Mouse (Mus musculus) urinary bladder, adult 2 months (tissue): ENCODE data around the gene Prkcb. TPM values are rescaled to one million over a fixed set of nuclear protein-coding genes. Genes with fewer than 3 reads are reported as not detected.

ENCODE experiments used
- DNase-seq: peaks from one replicate; pipeline ENCODE4 v3.0.0; 2022; ENCODE audit warnings: low spot score
- polyA plus RNA-seq: library from polyadenylated mRNA; depleted of rRNA; stranded (reverse); fragments of >200 nt; gene quantifications from 2 replicates; pipeline ENCODE4 v1.2.3, GENCODE M21; 2012

Prkcb gene
- polyA plus RNA-seq, 1 experiment: 121 TPM

GRCm38 (mm10) chr7:122404571-122405393 lies 116.2 kb downstream of the Prkcb start:
- DNase-seq: no peak

DNA sequence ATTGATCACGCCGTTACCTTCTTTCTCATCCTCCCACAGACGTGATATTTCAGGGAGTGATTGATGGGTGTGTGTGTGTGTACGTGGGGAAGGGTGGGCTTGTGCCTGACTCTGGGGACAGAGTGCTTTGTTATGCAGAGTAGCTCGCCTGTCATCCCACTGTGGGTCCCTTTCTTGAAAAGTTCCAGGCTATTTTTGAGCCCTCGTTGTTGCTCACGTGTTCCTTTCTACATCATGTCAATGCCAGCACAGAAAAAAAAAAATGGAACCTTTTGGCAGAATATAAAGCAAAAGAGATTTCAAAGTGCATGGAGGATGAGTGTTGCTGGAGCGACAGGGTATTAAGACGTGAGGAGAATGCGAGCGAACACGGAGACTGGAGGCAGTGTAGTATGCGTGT lies 118.1 kb downstream of the Prkcb start:
- DNase-seq: no peak

- DNase-seq: no peak
Observed at GRCm38 (mm10) chr7:122409945-122410344, 121.4 kb downstream of the Prkcb start.

DNA sequence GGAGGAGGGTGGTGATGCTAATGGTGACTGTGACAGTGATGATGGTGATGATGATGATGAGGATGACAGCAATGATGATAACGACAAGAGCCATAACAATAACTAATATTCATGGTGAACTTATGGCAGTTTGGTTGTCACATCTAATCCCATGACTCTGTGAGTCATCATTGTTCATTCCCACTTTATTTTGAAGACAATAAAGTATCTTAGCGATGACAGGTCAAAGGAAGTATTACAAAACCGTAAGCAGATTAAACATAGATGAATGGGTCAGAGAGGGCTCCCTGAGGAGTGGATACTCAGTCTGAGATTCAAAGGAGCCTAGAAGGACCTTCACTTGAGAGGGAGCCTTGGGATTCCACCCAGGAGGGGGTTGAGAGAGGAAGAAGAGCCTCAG lies 122.3 kb downstream of the Prkcb start:
- no peak for DNase-seq

GRCm38 (mm10) chr7:122413231-122413630 lies 124.7 kb downstream of the Prkcb start:
- no peak for DNase-seq

- DNase-seq: no peak
Observed at GRCm38 (mm10) chr7:122414146-122414545, 125.6 kb downstream of the Prkcb start.

GRCm38 (mm10) chr7:122414608-122415007 lies 126.1 kb downstream of the Prkcb start:
- no peak for DNase-seq

GRCm38 (mm10) chr7:122415387-122415786 lies 126.8 kb downstream of the Prkcb start:
- no peak for DNase-seq

DNA sequence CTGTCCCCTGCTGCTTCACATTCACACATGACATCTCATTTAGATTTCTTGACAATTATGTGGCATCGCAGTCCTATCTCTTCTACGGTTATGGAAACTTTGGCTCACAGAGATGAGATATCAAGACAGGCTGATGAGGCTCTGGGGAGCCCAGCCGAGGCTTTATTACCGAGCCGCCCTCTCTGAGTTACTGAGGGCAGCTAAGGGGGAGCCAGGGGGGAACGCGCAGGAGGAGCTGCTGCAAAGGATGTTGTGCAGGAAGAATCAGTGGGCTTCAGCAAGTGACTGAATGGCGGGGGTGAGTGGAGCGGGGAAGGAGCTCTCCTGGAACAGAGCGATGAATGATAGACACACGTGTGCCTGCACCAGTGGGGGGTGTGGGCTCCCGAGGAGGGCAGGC lies 127.4 kb downstream of the Prkcb start:
- DNase-seq: no peak

GRCm38 (mm10) chr7:122418551-122418950 lies 130.0 kb downstream of the Prkcb start:
- DNase-seq: no peak

- DNase-seq: no peak
Observed at GRCm38 (mm10) chr7:122423816-122424215, 135.3 kb downstream of the Prkcb start.

GRCm38 (mm10) chr7:122429134-122429533 lies 140.6 kb downstream of the Prkcb start:
- DNase-seq: no peak

DNA sequence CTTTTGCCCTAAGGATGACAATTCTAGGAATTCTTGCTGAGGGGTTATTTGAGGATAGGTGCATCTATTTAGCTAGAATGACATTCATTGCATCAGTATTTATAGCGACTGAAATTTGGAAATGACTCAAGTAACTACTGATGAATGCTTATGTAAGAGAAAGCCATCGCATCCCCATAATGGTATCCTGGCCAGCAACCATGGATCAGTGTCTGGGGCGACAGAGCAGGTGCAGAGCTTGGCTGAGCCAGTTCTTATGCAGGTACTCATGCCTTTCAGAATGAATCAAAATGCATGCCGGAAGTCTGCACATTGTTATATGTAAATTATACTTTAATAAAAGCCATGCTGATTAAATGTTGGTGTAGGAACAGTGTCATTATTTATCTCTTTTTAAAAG lies 143.8 kb downstream of the Prkcb start:
- no peak for DNase-seq

DNA sequence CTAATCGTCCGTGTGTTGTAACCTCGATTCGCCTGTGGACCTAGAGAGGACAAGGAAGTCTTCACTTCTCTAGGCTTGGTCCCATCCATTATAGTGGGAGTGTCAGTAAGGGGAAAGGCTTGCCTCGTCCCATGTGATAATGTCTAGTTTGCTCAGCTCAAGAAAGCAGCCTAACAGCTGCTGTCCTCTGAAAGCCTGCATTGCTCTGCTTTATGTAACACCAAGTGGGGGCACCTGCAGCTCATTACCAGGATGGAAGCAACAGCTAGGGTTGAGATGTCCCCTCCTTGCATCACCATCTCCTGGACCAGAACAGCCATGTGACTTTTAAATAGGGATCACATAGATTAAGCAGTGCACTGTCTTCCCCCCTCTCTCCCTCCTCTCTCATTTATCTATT lies 144.8 kb downstream of the Prkcb start:
- DNase-seq: no peak

- no peak for DNase-seq
Observed at GRCm38 (mm10) chr7:122434941-122435340, 146.4 kb downstream of the Prkcb start.

DNA sequence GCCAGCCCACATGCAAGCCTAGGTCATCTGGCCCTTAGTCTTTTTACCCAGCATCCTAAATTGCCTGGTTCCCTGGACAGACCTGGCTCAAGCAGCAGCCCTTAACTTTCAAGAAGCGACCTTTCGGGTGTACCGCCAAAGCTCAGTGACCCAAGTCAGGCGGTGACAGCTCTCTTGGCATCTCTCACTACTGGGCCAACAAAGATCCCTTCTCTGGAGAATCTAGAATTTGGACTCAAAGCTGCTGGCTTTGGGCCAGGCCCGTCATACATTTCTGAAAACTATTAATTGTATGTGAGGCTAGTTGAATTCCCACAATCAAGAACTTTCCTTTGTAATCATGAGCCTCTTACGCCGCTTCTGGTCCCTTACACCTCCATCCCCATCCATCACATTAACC lies 147.0 kb downstream of the Prkcb start:
- no peak for DNase-seq

GRCm38 (mm10) chr7:122437390-122437789 lies 148.8 kb downstream of the Prkcb start:
- DNase-seq: no peak

- no peak for DNase-seq
Observed at GRCm38 (mm10) chr7:122445056-122445455, 156.5 kb downstream of the Prkcb start.

DNA sequence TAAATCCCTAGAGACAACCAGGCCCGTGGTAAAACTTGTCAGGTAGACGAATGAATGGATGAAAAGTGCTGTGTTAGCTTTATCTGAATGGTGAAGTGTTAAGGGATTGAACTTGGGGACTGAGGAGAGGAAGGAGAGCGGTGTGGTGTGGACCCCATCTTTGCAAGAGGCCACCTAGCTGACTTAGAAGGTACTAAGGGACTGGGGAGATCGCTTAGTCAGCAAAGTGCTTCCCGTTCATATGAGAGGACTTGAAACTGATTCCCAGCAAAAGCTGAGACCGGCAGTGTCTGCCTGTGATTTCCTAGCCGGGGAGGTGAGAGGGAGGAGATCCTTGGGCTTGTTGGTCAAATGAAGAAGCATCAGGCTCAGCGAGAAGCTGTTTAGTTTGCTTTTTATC lies 164.1 kb downstream of the Prkcb start:
- DNase-seq: no peak

- DNase-seq: peak; percentile 61
Observed at GRCm38 (mm10) chr7:122459203-122459965, 170.8 kb downstream of the Prkcb start.

DNA sequence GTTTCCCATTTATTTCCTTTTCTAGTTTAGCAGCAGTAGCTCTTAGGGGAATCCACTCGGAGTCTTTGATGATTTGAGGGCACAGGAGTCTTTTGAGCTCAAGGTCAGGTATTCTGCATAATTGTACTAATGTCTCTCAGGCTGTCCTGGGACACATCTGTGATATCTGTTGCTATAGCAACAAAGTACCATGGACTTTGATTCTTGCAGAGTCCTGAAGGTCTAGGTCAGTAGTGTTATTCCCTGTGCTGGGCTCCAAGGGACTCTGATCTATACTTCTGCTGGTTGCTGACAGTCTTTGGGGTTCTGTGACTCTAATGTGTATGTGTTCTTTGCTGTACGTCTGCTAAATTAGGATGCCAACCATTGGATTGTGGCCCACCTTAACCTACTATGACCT lies 171.5 kb downstream of the Prkcb start:
- DNase-seq: no peak

DNA sequence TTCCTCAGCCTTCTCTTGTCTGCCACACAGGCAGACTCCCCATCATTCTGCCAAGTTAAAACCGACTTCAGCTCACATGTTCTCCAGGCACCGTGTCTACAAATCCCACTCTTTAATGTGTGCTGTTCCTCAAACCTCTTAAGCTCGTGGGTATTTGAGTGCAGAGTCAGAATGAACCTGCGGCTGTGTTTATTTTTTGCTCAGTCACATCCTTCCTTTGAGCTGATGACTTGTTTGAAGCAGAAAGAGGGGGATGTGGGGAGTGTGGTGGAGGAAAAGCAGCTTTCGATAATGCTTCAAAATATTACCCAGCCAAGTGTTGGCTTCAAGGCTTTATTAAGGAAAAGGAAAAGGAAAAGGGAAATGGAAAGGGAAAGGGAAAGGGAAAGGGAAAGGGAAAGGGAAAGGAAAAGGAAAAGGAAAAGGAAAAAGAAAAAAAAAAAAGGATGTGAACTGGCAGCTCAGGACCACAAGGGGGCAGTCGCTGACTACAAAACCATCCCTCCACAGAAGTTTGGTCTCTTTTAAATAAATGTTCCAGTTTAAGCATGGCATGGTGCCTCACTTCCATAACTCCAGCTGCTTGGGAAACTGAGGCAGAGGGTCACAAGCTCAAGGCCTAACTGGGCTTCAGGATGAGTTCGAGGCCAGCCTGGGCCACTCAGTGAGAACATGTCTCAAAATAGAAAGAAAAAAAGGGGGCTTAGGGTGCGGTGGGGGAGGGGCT lies 177.4 kb downstream of the Prkcb start:
- DNase-seq: no peak
